Mouse (Mus musculus) ES-E14 (cell line): ENCODE measurements around the gene Fndc11. TPM values are rescaled to one million over a fixed set of nuclear protein-coding genes. Genes with fewer than 3 reads are reported as not detected.

Source experiments
- DNase-seq: peaks from one replicate; pipeline ENCODE4 v3.0.0-alpha.2; 2013; ENCODE audit warnings: low read depth, low spot score
- H3K27ac ChIP-seq: 2 replicates; pipeline ENCODE4 v1.5.1; 2012; ENCODE audit warnings: low read depth, mild to moderate bottlenecking, low read length, moderate library complexity, mixed read lengths; ENCODE audit not compliant: poor library complexity, insufficient read depth, severe bottlenecking
- H3K36me3 ChIP-seq: 2 replicates; pipeline ENCODE4 v1.6.1; 2012; ENCODE audit warnings: mild to moderate bottlenecking, low read length, moderate library complexity, mixed read lengths; ENCODE audit not compliant: control insufficient read depth, poor library complexity, insufficient read depth, severe bottlenecking
- H3K4me1 ChIP-seq, 2 experiments: fragments of 150-350 bp in 1 of 2; sonication (generic) in 1 of 2; 2 replicates each; pipeline ENCODE4 v1.6.1; 2012; ENCODE audit warnings: low read length in 2 of 2, mild to moderate bottlenecking in 1 of 2, mixed read lengths in 1 of 2; ENCODE audit not compliant: control insufficient read depth in 2 of 2, insufficient read depth in 2 of 2, poor library complexity in 1 of 2
- H3K4me3 ChIP-seq, 2 experiments: fragments of 150-350 bp in 1 of 2; sonication (generic) in 1 of 2; 2 replicates each; pipeline ENCODE4 v1.5.1; 2012; ENCODE audit warnings: low read length in 2 of 2, low read depth in 1 of 2, mild to moderate bottlenecking in 1 of 2, mixed read lengths in 1 of 2; ENCODE audit not compliant: insufficient read depth in 1 of 2, poor library complexity in 1 of 2, severe bottlenecking in 1 of 2
- H3K9ac ChIP-seq: 2 replicates; pipeline ENCODE4 v1.6.1; 2012; ENCODE audit warnings: low read depth, mild to moderate bottlenecking, low read length, mixed read lengths; ENCODE audit not compliant: poor library complexity, insufficient read depth, severe bottlenecking
- H3K9me3 ChIP-seq: fragments of 150-350 bp; sonication (generic); 2 replicates; pipeline ENCODE4 v1.6.1; 2012; ENCODE audit warnings: low read depth, mild to moderate bottlenecking, low read length; ENCODE audit not compliant: control insufficient read depth, insufficient read depth
- CHD2 ChIP-seq: IDR thresholded peaks from 2 replicates; pipeline ENCODE4 v1.6.1; 2014; ENCODE audit warnings: mild to moderate bottlenecking, low read depth, low read length, inconsistent platforms
- HCFC1 ChIP-seq: IDR thresholded peaks from 2 replicates; pipeline ENCODE4 v1.6.1; 2012; ENCODE audit warnings: low read length, inconsistent platforms, borderline replicate concordance; ENCODE audit not compliant: insufficient read depth
- MAFK ChIP-seq: IDR thresholded peaks from 2 replicates; pipeline ENCODE4 v1.6.1; 2014; ENCODE audit warnings: mild to moderate bottlenecking, low read depth, low read length, inconsistent platforms; ENCODE audit not compliant: insufficient read depth
- ZC3H11A ChIP-seq: IDR thresholded peaks from 2 replicates; pipeline ENCODE4 v1.6.1; 2012; ENCODE audit warnings: low read depth, mild to moderate bottlenecking, inconsistent platforms, low read length, borderline replicate concordance
- ZNF384 ChIP-seq: IDR thresholded peaks from 2 replicates; pipeline ENCODE4 v1.6.1; 2012; ENCODE audit warnings: low read depth, low read length, inconsistent platforms
- in situ Hi-C, 2 experiments: fragments of 600-800 bp; cut with MboI; formaldehyde crosslinking; loops; one replicate each; pipeline ENCODE4 v1.15.1; 2025; ENCODE audit warnings: low sequenced_read_pairs in 2 of 2, inconsistent platforms in 1 of 2; ENCODE audit not compliant: unreplicated experiment in 2 of 2
- total RNA-seq: library from RNA; depleted of rRNA; stranded (reverse); fragments of 300-350 nt; gene quantifications from 2 replicates; pipeline ENCODE4 v1.2.3, GENCODE M21; 2012

Gene Fndc11
- total RNA-seq, 1 experiment = not detected

GRCm38 (mm10) chr2:181238091-181238610 lies 18.3 kb downstream of the Fndc11 start:
- Histone ChIP-seq H3K9ac (no peak overlapping the region), H3K4me1 (peaks cover 3 to 11% of the 10 kb centered on the region in 2 experiments), H3K4me3 (no peak overlapping the region), H3K36me3 (no peaks in the 10 kb centered on the region), H3K27ac (no peak overlapping the region), H3K9me3 (no peaks in the 10 kb centered on the region)
- TF ChIP-seq CHD2 (no peak), ZNF384 (no peak), MAFK (no peak), HCFC1 (no peak), ZC3H11A (no peak)
- in situ Hi-C loops = no loop called here
- no peak for DNase-seq

- Histone ChIP-seq H3K9ac (no peak overlapping the region), H3K36me3 (no peaks in the 10 kb centered on the region), H3K27ac (no peak overlapping the region), H3K4me1 (peaks cover under 1 to 8% of the 10 kb centered on the region in 2 experiments; a peak in 3 of 4 replicates), H3K4me3 (no peak overlapping the region), H3K9me3 (no peaks in the 10 kb centered on the region)
- in situ Hi-C loops = no loop called here
- no peak for TF ChIP-seq ZNF384
- TF ChIP-seq CHD2 = no peak
- TF ChIP-seq ZC3H11A = no peak
- TF ChIP-seq HCFC1 = no peak
- TF ChIP-seq MAFK = no peak
- DNase-seq = no peak
Measured at GRCm38 (mm10) chr2:181238861-181239260, 19.0 kb downstream of the Fndc11 start.

- H3K4me3 ChIP-seq = no peak overlapping the region
- TF ChIP-seq ZC3H11A (no peak), MAFK (no peak), CHD2 (no peak), ZNF384 (no peak)
- in situ Hi-C loops = no loop called here
- DNase-seq = no peak
- no peak overlapping the region for H3K9ac ChIP-seq
- H3K9me3 ChIP-seq = no peaks in the 10 kb centered on the region
- H3K4me1 ChIP-seq = peaks cover 2 to 10% of the 10 kb centered on the region in 2 experiments
- no peak overlapping the region for H3K27ac ChIP-seq
- no peaks in the 10 kb centered on the region for H3K36me3 ChIP-seq
Measured at GRCm38 (mm10) chr2:181239261-181239660, 19.4 kb downstream of the Fndc11 start.

GRCm38 (mm10) chr2:181240806-181241440 lies 21.1 kb downstream of the Fndc11 start:
- H3K36me3 ChIP-seq = no peaks in the 10 kb centered on the region
- TF ChIP-seq CHD2 (no peak), ZC3H11A (no peak), MAFK (no peak), ZNF384 (no peak)
- H3K9ac ChIP-seq = no peak overlapping the region
- no peak for DNase-seq
- H3K4me3 ChIP-seq = no peak overlapping the region
- in situ Hi-C loops = no loop called here
- H3K27ac ChIP-seq = no peak overlapping the region
- H3K4me1 ChIP-seq = peaks cover 9 to 11% of the 10 kb centered on the region in 2 experiments
- no peaks in the 10 kb centered on the region for H3K9me3 ChIP-seq
